Mouse (Mus musculus): Measurements from ENCODE around the gene Agxt. TPM values are rescaled to one million over a fixed set of nuclear protein-coding genes. Genes with fewer than 3 reads are reported as not detected.

Agxt gene
- polyA plus RNA-seq, 1 experiment from 2014 or later = 0.59 TPM

GRCm38 (mm10) chr1:93124066-93124465, 11.0 kb upstream of the Agxt start:
- Histone ChIP-seq H3K4me2 (replicated peaks) (no peak overlapping the region), H3K27ac (no peak overlapping the region), H3K9ac (no peak overlapping the region), H3K4me1 (replicated peaks) (0 out of 2 replicates have a peak, but pooled peaks cover under 1% of the 10 kb centered on the region), H3K27me3 (replicated peaks) (no peaks in the 10 kb centered on the region), H3K9me3 (no peaks in the 10 kb centered on the region), H3K4me3 (replicated peaks) (no peak overlapping the region), H3K36me3 (no peaks in the 10 kb centered on the region)
- WGBS = 58% methylated on average over 8 of the region's 8 CpGs
- ATAC-seq = no peak

- Histone ChIP-seq H3K9ac (no peak overlapping the region), H3K27ac (no peak overlapping the region), H3K4me1 (replicated peaks) (0 out of 2 replicates have a peak, but pooled peaks cover 4% of the 10 kb centered on the region), H3K4me2 (replicated peaks) (no peak overlapping the region), H3K27me3 (replicated peaks) (no peaks in the 10 kb centered on the region), H3K36me3 (no peaks in the 10 kb centered on the region), H3K4me3 (replicated peaks) (no peak overlapping the region), H3K9me3 (no peaks in the 10 kb centered on the region)
- WGBS = 39% methylated on average over 5 of the region's 5 CpGs
- no peak for ATAC-seq
Observed at GRCm38 (mm10) chr1:93125256-93125655, 9.8 kb upstream of the Agxt start.

- Histone ChIP-seq H3K9me3 (no peaks in the 10 kb centered on the region), H3K4me3 (replicated peaks) (no peak overlapping the region), H3K9ac (no peak overlapping the region), H3K27ac (no peak overlapping the region), H3K27me3 (replicated peaks) (no peaks in the 10 kb centered on the region), H3K4me1 (replicated peaks) (0 out of 2 replicates have a peak, but pooled peaks cover 4% of the 10 kb centered on the region), H3K36me3 (no peaks in the 10 kb centered on the region), H3K4me2 (replicated peaks) (no peak overlapping the region)
- WGBS = 81% methylated on average over 8 of the region's 8 CpGs
- no peak for ATAC-seq
Observed at GRCm38 (mm10) chr1:93128209-93128608, 6.8 kb upstream of the Agxt start.

- no peaks in the 10 kb centered on the region for H3K9me3 ChIP-seq
- peak; percentile 77 for ATAC-seq
- H3K9ac ChIP-seq = no peak overlapping the region
- 28% methylated on average over 6 of the region's 6 CpGs for WGBS
- H3K4me3 ChIP-seq (replicated peaks) = no peak overlapping the region
- no peak overlapping the region for H3K4me2 ChIP-seq (replicated peaks)
- H3K4me1 ChIP-seq (replicated peaks) = 0 out of 2 replicates have a peak, but pooled peaks cover 4% of the 10 kb centered on the region
- H3K36me3 ChIP-seq = no peaks in the 10 kb centered on the region
- no peak overlapping the region for H3K27ac ChIP-seq
- no peaks in the 10 kb centered on the region for H3K27me3 ChIP-seq (replicated peaks)
Observed at GRCm38 (mm10) chr1:93128710-93129349, 6.2 kb upstream of the Agxt start.

GRCm38 (mm10) chr1:93130242-93130983, 4.6 kb upstream of the Agxt start:
- 0 out of 2 replicates have a peak, but pooled peaks cover 4% of the 10 kb centered on the region for H3K4me1 ChIP-seq (replicated peaks)
- no peaks in the 10 kb centered on the region for H3K9me3 ChIP-seq
- no peak overlapping the region for H3K27ac ChIP-seq
- no peaks in the 10 kb centered on the region for H3K27me3 ChIP-seq (replicated peaks)
- no peak overlapping the region for H3K9ac ChIP-seq
- ATAC-seq = no peak
- H3K36me3 ChIP-seq = no peaks in the 10 kb centered on the region
- no peak overlapping the region for H3K4me2 ChIP-seq (replicated peaks)
- H3K4me3 ChIP-seq (replicated peaks) = no peak overlapping the region
- WGBS = 71% methylated on average over 10 of the region's 10 CpGs

GRCm38 (mm10) chr1:93132676-93133075, 2.4 kb upstream of the Agxt start:
- Histone ChIP-seq H3K4me2 (replicated peaks) (no peak overlapping the region), H3K27ac (no peak overlapping the region), H3K9ac (no peak overlapping the region), H3K27me3 (replicated peaks) (no peaks in the 10 kb centered on the region), H3K36me3 (no peaks in the 10 kb centered on the region), H3K4me1 (replicated peaks) (0 out of 2 replicates have a peak, but pooled peaks cover 4% of the 10 kb centered on the region), H3K9me3 (no peaks in the 10 kb centered on the region), H3K4me3 (replicated peaks) (no peak overlapping the region)
- no peak for ATAC-seq
- 50% methylated on average over 8 of the region's 8 CpGs for WGBS

GRCm38 (mm10) chr1:93138534-93138933, 3.5 kb downstream of the Agxt start:
- Histone ChIP-seq H3K4me1 (replicated peaks) (0 out of 2 replicates have a peak, but pooled peaks cover 5% of the 10 kb centered on the region), H3K9me3 (no peaks in the 10 kb centered on the region), H3K4me2 (replicated peaks) (peak overlapping the region; percentile 34; the same call in 1 of the 2 replicates), H3K4me3 (replicated peaks) (no peak overlapping the region), H3K36me3 (no peaks in the 10 kb centered on the region), H3K9ac (no peak overlapping the region), H3K27ac (peak overlapping the region; percentile 65), H3K27me3 (replicated peaks) (no peaks in the 10 kb centered on the region)
- 59% methylated on average over 6 of the region's 6 CpGs for WGBS
- ATAC-seq = peak; percentile 93

GRCm38 (mm10) chr1:93139713-93140112, 4.7 kb downstream of the Agxt start:
- Histone ChIP-seq H3K36me3 (no peaks in the 10 kb centered on the region), H3K4me2 (replicated peaks) (no peak overlapping the region), H3K9me3 (no peaks in the 10 kb centered on the region), H3K4me3 (replicated peaks) (no peak overlapping the region), H3K27me3 (replicated peaks) (no peaks in the 10 kb centered on the region), H3K4me1 (replicated peaks) (0 out of 2 replicates have a peak, but pooled peaks cover 5% of the 10 kb centered on the region), H3K27ac (no peak overlapping the region), H3K9ac (no peak overlapping the region)
- ATAC-seq = no peak
- 74% methylated on average over 7 of the region's 7 CpGs for WGBS

GRCm38 (mm10) chr1:93142871-93143270, 7.8 kb downstream of the Agxt start:
- Histone ChIP-seq H3K36me3 (no peaks in the 10 kb centered on the region), H3K27ac (no peak overlapping the region), H3K9me3 (no peaks in the 10 kb centered on the region), H3K9ac (no peak overlapping the region), H3K27me3 (replicated peaks) (no peaks in the 10 kb centered on the region), H3K4me1 (replicated peaks) (0 out of 2 replicates have a peak, but pooled peaks cover 3% of the 10 kb centered on the region), H3K4me3 (replicated peaks) (no peak overlapping the region), H3K4me2 (replicated peaks) (no peak overlapping the region)
- 91% methylated on average over 1 of the region's 1 CpGs for WGBS
- no peak for ATAC-seq

- ATAC-seq = no peak
- H3K4me3 ChIP-seq (replicated peaks) = no peak overlapping the region
- no peaks in the 10 kb centered on the region for H3K4me1 ChIP-seq (replicated peaks)
- no peak overlapping the region for H3K4me2 ChIP-seq (replicated peaks)
- no peak overlapping the region for H3K27ac ChIP-seq
- no peaks in the 10 kb centered on the region for H3K27me3 ChIP-seq (replicated peaks)
- H3K36me3 ChIP-seq = no peaks in the 10 kb centered on the region
- H3K9me3 ChIP-seq = no peaks in the 10 kb centered on the region
- WGBS = 79% methylated on average over 9 of the region's 9 CpGs
- H3K9ac ChIP-seq = no peak overlapping the region
Observed at GRCm38 (mm10) chr1:93144176-93144575, 9.1 kb downstream of the Agxt start.

GRCm38 (mm10) chr1:93150907-93151661, 16.0 kb downstream of the Agxt start:
- Histone ChIP-seq H3K9ac (no peak overlapping the region), H3K4me2 (replicated peaks) (no peak overlapping the region), H3K9me3 (no peaks in the 10 kb centered on the region), H3K27me3 (replicated peaks) (no peaks in the 10 kb centered on the region), H3K27ac (no peak overlapping the region), H3K36me3 (no peaks in the 10 kb centered on the region), H3K4me1 (replicated peaks) (no peaks in the 10 kb centered on the region), H3K4me3 (replicated peaks) (no peak overlapping the region)
- WGBS = 67% methylated on average over 2 of the region's 2 CpGs
- ATAC-seq = no peak

GRCm38 (mm10) chr1:93157566-93157965, 22.5 kb downstream of the Agxt start:
- no peaks in the 10 kb centered on the region for H3K36me3 ChIP-seq
- 78% methylated on average over 4 of the region's 4 CpGs for WGBS
- H3K27ac ChIP-seq = no peak overlapping the region
- peak; percentile 24; the same call in 1 of the 2 replicates for ATAC-seq
- H3K4me3 ChIP-seq (replicated peaks) = no peak overlapping the region
- no peak overlapping the region for H3K4me2 ChIP-seq (replicated peaks)
- no peaks in the 10 kb centered on the region for H3K9me3 ChIP-seq
- H3K27me3 ChIP-seq (replicated peaks) = no peaks in the 10 kb centered on the region
- no peak overlapping the region for H3K9ac ChIP-seq
- peaks cover 18% of the 10 kb centered on the region; the same call in 1 of the 2 replicates for H3K4me1 ChIP-seq (replicated peaks)
